Mouse (Mus musculus) embryonic facial prominence, embryonic 12.5 days (tissue): ENCODE measurements at regions not wholly inside any gene's neighbourhood (a gene's known extent, or its start where the extent isn't known, plus 50 kb on each side); places are given as distances from the start of the nearest gene placed in this dataset.

Experiments used
- ATAC-seq: fragments of 200-750 bp; cut with Nextera tagmentation; 2 replicates; pipeline ENCODE4 v1.8.0; 2017; ENCODE audit not compliant: insufficient number of reproducible peaks, insufficient read depth, low FRiP score, low TSS enrichment
- H3K27ac ChIP-seq: fragments of 300-500 bp; sonication (generic); 2 replicates; pipeline ENCODE4 v1.5.1; 2016; ENCODE audit warnings: mild to moderate bottlenecking
- H3K27me3 ChIP-seq: fragments of 300-500 bp; sonication (generic); 2 replicates; pipeline ENCODE4 v1.6.1; 2016; ENCODE audit warnings: mild to moderate bottlenecking, moderate library complexity
- H3K36me3 ChIP-seq: fragments of 300-500 bp; sonication (generic); 2 replicates; pipeline ENCODE4 v1.6.1; 2016; ENCODE audit warnings: mild to moderate bottlenecking
- H3K4me1 ChIP-seq: fragments of 300-500 bp; sonication (generic); 2 replicates; pipeline ENCODE4 v1.6.1; 2016
- H3K4me2 ChIP-seq: fragments of 300-500 bp; sonication (generic); replicated peaks from 2 replicates; pipeline ENCODE4 v1.6.1; 2016; ENCODE audit warnings: mild to moderate bottlenecking, moderate library complexity
- H3K4me3 ChIP-seq: fragments of 300-500 bp; sonication (generic); 2 replicates; pipeline ENCODE4 v1.5.1; 2016; ENCODE audit warnings: mild to moderate bottlenecking
- H3K9ac ChIP-seq: fragments of 300-500 bp; sonication (generic); 2 replicates; pipeline ENCODE4 v1.6.1; 2016; ENCODE audit warnings: mild to moderate bottlenecking, moderate library complexity
- H3K9me3 ChIP-seq: fragments of 300-500 bp; sonication (generic); 2 replicates; pipeline ENCODE4 v1.6.1; 2016; ENCODE audit warnings: mild to moderate bottlenecking, moderate library complexity
- WGBS: fragments of 180-500 bp; shearing (Covaris S2); methylation state at CpG from one replicate; pipeline ENCODE4 v1.1.7; 2016; 5-methylcytosine and 5-hydroxymethylcytosine counted together

DNA sequence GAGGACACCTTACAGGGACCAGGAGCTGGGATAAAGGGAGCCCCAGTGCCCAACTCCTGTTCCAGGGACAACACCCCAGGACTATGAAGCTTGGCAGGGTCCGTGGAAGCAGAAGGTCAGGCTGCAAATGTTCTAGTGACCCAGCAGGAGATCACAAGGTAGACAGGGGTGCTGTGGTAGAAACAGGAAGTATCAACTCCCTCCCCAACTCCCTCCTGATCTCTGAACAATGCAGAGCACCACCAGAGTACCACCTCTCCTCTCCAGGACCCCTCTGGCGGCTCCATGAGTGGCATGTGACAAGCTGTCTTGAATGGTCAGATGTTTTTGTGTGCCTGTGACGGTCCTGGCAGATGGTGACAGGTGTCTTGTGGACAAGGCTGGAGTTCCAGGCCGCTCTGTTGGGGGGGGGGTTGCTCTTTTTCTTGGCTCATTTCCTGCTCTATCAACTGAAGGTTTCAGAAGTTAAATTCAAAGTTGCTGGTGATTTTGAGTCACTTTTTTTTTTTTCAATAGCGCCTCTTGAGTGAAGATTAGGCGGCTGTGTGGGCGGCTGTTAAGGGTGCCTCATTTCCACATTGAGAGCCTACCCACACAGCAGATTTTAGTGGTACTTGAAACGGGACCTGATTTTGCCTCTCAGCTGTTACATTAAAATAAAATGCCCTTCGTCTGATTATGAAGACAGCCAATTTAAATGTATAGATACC, 73.1 kb upstream of the 2410004P03Rik start:
- Histone ChIP-seq H3K36me3 (no peaks in the 10 kb centered on the region), H3K9me3 (no peaks in the 10 kb centered on the region), H3K4me1 (no peaks in the 10 kb centered on the region), H3K27ac (no peak overlapping the region), H3K4me3 (no peak overlapping the region), H3K27me3 (no peaks in the 10 kb centered on the region), H3K9ac (no peak overlapping the region), H3K4me2 (no peak overlapping the region)
- no peak for ATAC-seq
- WGBS = 79% methylated on average over 9 of the region's 9 CpGs

- Histone ChIP-seq H3K9ac (no peak overlapping the region), H3K27me3 (no peaks in the 10 kb centered on the region), H3K4me3 (no peak overlapping the region), H3K4me1 (no peaks in the 10 kb centered on the region), H3K36me3 (no peaks in the 10 kb centered on the region), H3K4me2 (no peak overlapping the region), H3K9me3 (no peaks in the 10 kb centered on the region), H3K27ac (no peak overlapping the region)
- WGBS = 89% methylated on average over 15 of the region's 15 CpGs
- ATAC-seq = no peak
Measured at GRCm38 (mm10) chr12:17071691-17072454, 60.3 kb upstream of the 2410004P03Rik start.

- H3K4me1 ChIP-seq = no peaks in the 10 kb centered on the region
- WGBS = 80% methylated on average over 9 of the region's 9 CpGs
- H3K4me3 ChIP-seq = no peak overlapping the region
Measured at GRCm38 (mm10) chr12:17069808-17070207, 58.3 kb upstream of the 2410004P03Rik start.

GRCm38 (mm10) chr12:17069161-17069560, 57.6 kb upstream of the 2410004P03Rik start:
- H3K4me1 ChIP-seq = no peaks in the 10 kb centered on the region
- no peak for ATAC-seq
- WGBS = 87% methylated on average over 5 of the region's 5 CpGs

More at GRCm38 (mm10) chr12:17069808-17070207, 58.3 kb upstream of the 2410004P03Rik start:
- H3K36me3 ChIP-seq = no peaks in the 10 kb centered on the region
- no peaks in the 10 kb centered on the region for H3K27me3 ChIP-seq
- H3K4me2 ChIP-seq = no peak overlapping the region
- no peak overlapping the region for H3K27ac ChIP-seq
- no peak overlapping the region for H3K9ac ChIP-seq
- H3K9me3 ChIP-seq = no peaks in the 10 kb centered on the region
- no peak for ATAC-seq

DNA sequence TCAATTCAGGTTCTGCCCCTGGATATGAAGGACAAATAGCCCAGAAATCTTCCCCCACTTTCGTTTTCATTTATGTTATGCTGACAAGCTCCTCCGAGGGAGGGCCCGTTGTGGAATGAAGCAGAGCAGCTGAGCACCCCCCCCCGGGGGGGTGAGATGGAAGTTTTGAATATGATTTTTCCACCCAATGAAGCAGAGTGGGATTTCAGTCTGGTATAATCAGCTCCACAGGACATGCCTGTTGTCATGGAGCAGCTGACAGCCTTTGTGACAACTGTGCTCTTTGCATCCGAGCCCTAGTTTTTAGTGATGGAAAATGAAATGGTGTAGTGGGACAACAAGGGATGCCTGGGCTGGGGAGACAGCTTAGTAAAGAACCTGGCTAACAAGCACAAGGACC, 52.4 kb upstream of the 2410004P03Rik start:
- H3K4me2 ChIP-seq = no peak overlapping the region
- H3K27me3 ChIP-seq = 0 out of 2 replicates have a peak, but pooled peaks cover 4% of the 10 kb centered on the region
- H3K4me1 ChIP-seq = no peaks in the 10 kb centered on the region
- no peak overlapping the region for H3K4me3 ChIP-seq
- H3K36me3 ChIP-seq = no peaks in the 10 kb centered on the region
- no peak for ATAC-seq
- WGBS = 69% methylated on average over 5 of the region's 5 CpGs
- no peaks in the 10 kb centered on the region for H3K9me3 ChIP-seq
- no peak overlapping the region for H3K9ac ChIP-seq
- H3K27ac ChIP-seq = no peak overlapping the region

More at GRCm38 (mm10) chr12:17069161-17069560, 57.6 kb upstream of the 2410004P03Rik start:
- H3K27ac ChIP-seq = no peak overlapping the region
- no peak overlapping the region for H3K4me3 ChIP-seq
- H3K4me2 ChIP-seq = no peak overlapping the region
- H3K27me3 ChIP-seq = 0 out of 2 replicates have a peak, but pooled peaks cover 4% of the 10 kb centered on the region
- no peaks in the 10 kb centered on the region for H3K9me3 ChIP-seq
- H3K36me3 ChIP-seq = no peaks in the 10 kb centered on the region
- H3K9ac ChIP-seq = no peak overlapping the region
